Mouse (Mus musculus): ENCODE results near the gene Lrba. TPM values are rescaled to one million over a fixed set of nuclear protein-coding genes. Genes with fewer than 3 reads are reported as not detected.

Lrba gene
- total and polyA plus RNA-seq, 2 experiments from 2014 or later: 1.6 to 22.0 TPM

- no peaks in the 10 kb centered on the region for H3K36me3 ChIP-seq (replicated peaks; ENCODE audit: control insufficient read depth, insufficient read depth, low read length)
- no peak overlapping the region for H3K27ac ChIP-seq (ENCODE audit: low read depth)
- H3K4me1 ChIP-seq (ENCODE audit: control insufficient read depth, insufficient read depth): no peaks in the 10 kb centered on the region
- DNase-seq (ENCODE audit: low spot score) (no peak), ATAC-seq (ENCODE audit: insufficient read depth, low read depth) (no peak)
- no peak overlapping the region for H3K4me2 ChIP-seq (ENCODE audit: low read depth, low read length)
- 48% methylated on average over 15 of the region's 15 CpGs for WGBS
- no peaks in the 10 kb centered on the region for H3K9me3 ChIP-seq (replicated peaks; ENCODE audit: control insufficient read depth, low read length)
- TF ChIP-seq CTCF (IDR thresholded peaks at IDR 0.05; ENCODE audit: low read depth) (no peak), EP300 (IDR thresholded peaks at IDR 0.05; ENCODE audit: low read depth) (no peak)
- no peaks in the 10 kb centered on the region for H3K27me3 ChIP-seq (ENCODE audit: control insufficient read depth, insufficient read depth, low read length)
- H3K4me3 ChIP-seq (ENCODE audit: low read depth, low read length): no peak overlapping the region
- H3K9ac ChIP-seq (replicated peaks; ENCODE audit: low read depth, low read length): no peak overlapping the region; the same call in 1 of the 2 replicates
Measured at GRCm38 (mm10) chr3:86195981-86196380, 28.5 kb upstream of the Lrba start.

DNA sequence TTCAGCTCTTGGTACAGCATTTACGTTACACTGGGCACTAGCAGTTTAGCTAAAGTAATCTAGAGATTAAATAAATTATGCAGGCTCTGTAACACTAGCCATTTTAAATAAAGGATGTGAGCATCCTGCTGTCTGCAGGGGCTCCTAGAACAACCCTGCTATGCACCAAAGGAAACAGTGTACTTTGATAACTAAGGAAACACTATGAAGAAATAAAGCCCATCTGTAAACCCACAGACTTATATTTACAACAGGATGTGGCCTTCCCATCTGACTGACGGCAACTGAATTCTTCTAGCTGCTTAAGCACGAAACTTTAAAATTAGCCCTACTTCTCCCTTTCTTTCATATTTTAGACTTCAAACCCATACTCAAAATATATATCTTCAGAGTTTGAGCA is 28.0 kb upstream of the Lrba start:
- Histone ChIP-seq H3K27me3 (ENCODE audit: control insufficient read depth, insufficient read depth, low read length) (no peaks in the 10 kb centered on the region), H3K36me3 (replicated peaks; ENCODE audit: control insufficient read depth, insufficient read depth, low read length) (no peaks in the 10 kb centered on the region), H3K4me3 (ENCODE audit: low read depth, low read length) (no peak overlapping the region), H3K4me2 (ENCODE audit: low read depth, low read length) (no peak overlapping the region), H3K9ac (replicated peaks; ENCODE audit: low read depth, low read length) (no peak overlapping the region; the same call in 1 of the 2 replicates), H3K9me3 (replicated peaks; ENCODE audit: control insufficient read depth, low read length) (no peaks in the 10 kb centered on the region), H3K27ac (ENCODE audit: low read depth) (no peak overlapping the region), H3K4me1 (ENCODE audit: control insufficient read depth, insufficient read depth) (no peaks in the 10 kb centered on the region)
- WGBS: 64% methylated on average over 3 of the region's 3 CpGs
- DNase-seq (ENCODE audit: low spot score) (no peak), ATAC-seq (ENCODE audit: insufficient read depth, low read depth) (no peak)
- TF ChIP-seq EP300 (IDR thresholded peaks at IDR 0.05; ENCODE audit: low read depth) (no peak), CTCF (IDR thresholded peaks at IDR 0.05; ENCODE audit: low read depth) (no peak)

DNA sequence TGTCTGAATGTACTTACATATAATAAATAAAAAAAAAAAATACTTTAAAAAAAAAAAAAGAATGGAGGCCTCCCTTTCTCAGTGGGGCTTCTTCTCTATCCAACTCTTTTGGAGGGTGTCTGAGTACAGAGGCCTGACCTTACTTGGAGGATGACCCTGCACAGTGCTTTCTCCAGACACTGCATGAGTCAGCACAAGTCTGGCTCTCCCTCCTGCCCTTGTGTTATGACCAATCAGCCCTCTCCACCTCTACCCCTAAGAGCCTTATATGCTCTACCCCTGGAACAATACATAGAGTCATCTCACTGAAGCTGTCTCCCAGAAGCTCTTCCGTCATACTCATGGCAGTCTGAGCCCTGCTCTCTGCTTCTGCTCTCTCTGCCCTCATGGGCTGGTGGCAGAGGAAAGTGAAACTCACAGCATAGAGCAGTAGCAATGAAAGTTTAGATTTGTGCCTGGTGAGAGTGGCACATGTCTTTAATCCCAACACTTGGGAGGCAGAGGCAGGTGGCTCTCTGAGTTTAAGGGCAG is 22.8 kb upstream of the Lrba start:
- no peaks in the 10 kb centered on the region for H3K36me3 ChIP-seq (replicated peaks; ENCODE audit: control insufficient read depth, insufficient read depth, low read length)
- no peak overlapping the region for H3K9ac ChIP-seq (replicated peaks; ENCODE audit: low read depth, low read length)
- no peak overlapping the region for H3K4me3 ChIP-seq (ENCODE audit: low read depth, low read length)
- 77% methylated on average over 1 of the region's 1 CpGs for WGBS
- DNase-seq (ENCODE audit: low spot score) (no peak), ATAC-seq (ENCODE audit: insufficient read depth, low read depth) (no peak)
- no peak overlapping the region for H3K27ac ChIP-seq (ENCODE audit: low read depth)
- H3K4me2 ChIP-seq (ENCODE audit: low read depth, low read length): no peak overlapping the region
- TF ChIP-seq CTCF (IDR thresholded peaks at IDR 0.05; ENCODE audit: low read depth) (no peak), EP300 (IDR thresholded peaks at IDR 0.05; ENCODE audit: low read depth) (no peak)
- H3K4me1 ChIP-seq (ENCODE audit: control insufficient read depth, insufficient read depth): no peaks in the 10 kb centered on the region
- no peaks in the 10 kb centered on the region for H3K27me3 ChIP-seq (ENCODE audit: control insufficient read depth, insufficient read depth, low read length)
- no peaks in the 10 kb centered on the region for H3K9me3 ChIP-seq (replicated peaks; ENCODE audit: control insufficient read depth, low read length)

GRCm38 (mm10) chr3:86202449-86202848 is 22.0 kb upstream of the Lrba start:
- no peak for DNase-seq (ENCODE audit: low spot score)
- H3K9ac ChIP-seq (replicated peaks; ENCODE audit: low read depth, low read length): no peak overlapping the region
- H3K4me2 ChIP-seq (ENCODE audit: low read depth, low read length): no peak overlapping the region
- TF ChIP-seq CTCF (IDR thresholded peaks at IDR 0.05; ENCODE audit: low read depth): no peak
- TF ChIP-seq EP300 (IDR thresholded peaks at IDR 0.05; ENCODE audit: low read depth): no peak
- 87% methylated on average over 3 of the region's 3 CpGs for WGBS
- no peak overlapping the region for H3K27ac ChIP-seq (ENCODE audit: low read depth)
- no peak overlapping the region for H3K4me3 ChIP-seq (ENCODE audit: low read depth, low read length)
- no peaks in the 10 kb centered on the region for H3K36me3 ChIP-seq (replicated peaks; ENCODE audit: control insufficient read depth, insufficient read depth, low read length)
- H3K27me3 ChIP-seq (ENCODE audit: control insufficient read depth, insufficient read depth, low read length): no peaks in the 10 kb centered on the region
- no peaks in the 10 kb centered on the region for H3K9me3 ChIP-seq (replicated peaks; ENCODE audit: control insufficient read depth, low read length)
- no peaks in the 10 kb centered on the region for H3K4me1 ChIP-seq (ENCODE audit: control insufficient read depth, insufficient read depth)
- ATAC-seq (ENCODE audit: insufficient read depth, low read depth): no peak

DNA sequence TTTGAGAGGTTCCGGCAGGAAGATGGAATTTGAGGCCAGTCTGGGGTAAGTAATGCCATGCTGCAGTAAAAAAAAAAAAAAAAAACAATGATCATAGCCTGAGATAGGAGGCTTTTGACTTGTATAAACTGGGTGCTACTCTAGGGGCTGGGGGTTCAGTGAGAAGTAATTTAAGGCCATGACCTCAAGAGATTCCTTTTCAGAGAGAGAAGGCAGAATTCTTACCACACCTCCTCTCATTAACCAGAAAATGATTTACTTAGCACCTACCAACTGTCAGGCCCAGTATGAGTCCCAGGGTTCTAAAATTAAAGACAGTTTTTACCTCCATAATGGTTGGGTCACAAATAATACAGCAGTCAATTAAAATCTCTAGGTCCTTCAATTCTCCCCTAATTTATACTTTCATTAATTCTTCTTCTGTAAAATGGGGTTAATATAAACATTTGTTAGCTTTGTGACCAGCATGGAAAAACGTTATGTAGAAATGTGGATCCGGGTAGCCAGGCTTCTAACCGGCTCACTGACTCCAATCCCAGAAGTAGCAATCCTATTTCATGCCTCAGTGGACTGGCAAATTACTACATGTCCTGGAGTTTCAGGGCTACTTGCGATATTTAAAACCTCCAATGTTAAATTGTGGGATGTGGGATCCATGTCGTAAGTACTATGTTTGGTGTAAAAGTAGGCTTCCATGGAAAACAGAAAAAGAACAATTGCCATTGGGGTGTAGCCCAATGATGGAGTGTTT is 19.7 kb upstream of the Lrba start:
- Histone ChIP-seq H3K4me3 (ENCODE audit: low read depth, low read length) (no peak overlapping the region), H3K9ac (replicated peaks; ENCODE audit: low read depth, low read length) (no peak overlapping the region), H3K4me1 (ENCODE audit: control insufficient read depth, insufficient read depth) (no peaks in the 10 kb centered on the region), H3K4me2 (ENCODE audit: low read depth, low read length) (no peak overlapping the region), H3K27ac (ENCODE audit: low read depth) (no peak overlapping the region), H3K9me3 (replicated peaks; ENCODE audit: control insufficient read depth, low read length) (no peaks in the 10 kb centered on the region), H3K27me3 (ENCODE audit: control insufficient read depth, insufficient read depth, low read length) (no peaks in the 10 kb centered on the region), H3K36me3 (replicated peaks; ENCODE audit: control insufficient read depth, insufficient read depth, low read length) (no peaks in the 10 kb centered on the region)
- ATAC-seq (ENCODE audit: insufficient read depth, low read depth) (no peak), DNase-seq (ENCODE audit: low spot score) (no peak)
- WGBS: 79% methylated on average over 6 of the region's 6 CpGs
- no peak for TF ChIP-seq CTCF (IDR thresholded peaks at IDR 0.05; ENCODE audit: low read depth)
- no peak for TF ChIP-seq EP300 (IDR thresholded peaks at IDR 0.05; ENCODE audit: low read depth)

Measured in heart, postnatal 0 days (tissue).